Mouse (Mus musculus) liver, adult 2 months (tissue): Measurements from ENCODE around the gene Mchr1. TPM values are rescaled to one million over a fixed set of nuclear protein-coding genes. Genes with fewer than 3 reads are reported as not detected.
A peak's percentile ranks its signal among the peaks of the same experiment; 100 is the strongest.

Source experiments
- DNase-seq: peaks from one replicate; pipeline ENCODE4 v3.0.0-alpha.2; 2011; ENCODE audit warnings: low read depth, low spot score; ENCODE audit errors: extremely low read depth
- H3K27ac ChIP-seq: fragments of 200-500 bp; replicated peaks from 2 replicates; pipeline ENCODE4 v1.5.1; 2012; ENCODE audit warnings: low read depth, mild to moderate bottlenecking, control low read depth, inconsistent platforms, low read length; ENCODE audit not compliant: insufficient read depth
- H3K27me3 ChIP-seq: fragments of 200-500 bp; 2 replicates; pipeline ENCODE4 v1.6.1; 2012; ENCODE audit warnings: mild to moderate bottlenecking, moderate library complexity, low read length, inconsistent platforms; ENCODE audit not compliant: control insufficient read depth, insufficient read depth
- H3K36me3 ChIP-seq: fragments of 200-500 bp; 2 replicates; pipeline ENCODE4 v1.6.1; 2012; ENCODE audit warnings: low read length, inconsistent platforms; ENCODE audit not compliant: control insufficient read depth, insufficient read depth
- H3K4me1 ChIP-seq: fragments of 200-500 bp; 2 replicates; pipeline ENCODE4 v1.6.1; 2011; ENCODE audit warnings: low read length; ENCODE audit not compliant: control insufficient read depth, insufficient read depth
- H3K4me3 ChIP-seq: fragments of 200-500 bp; 2 replicates; pipeline ENCODE4 v1.5.1; 2011; ENCODE audit warnings: low read depth, mild to moderate bottlenecking, control low read depth, low read length, moderate library complexity; ENCODE audit not compliant: insufficient read depth
- H3K79me2 ChIP-seq: fragments of 200-500 bp; 2 replicates; pipeline ENCODE4 v1.6.1; 2012; ENCODE audit warnings: inconsistent platforms, mild to moderate bottlenecking, low read length, moderate library complexity; ENCODE audit not compliant: control insufficient read depth, insufficient read depth
- H3K9ac ChIP-seq: fragments of 200-500 bp; 2 replicates; pipeline ENCODE4 v1.6.1; 2012; ENCODE audit warnings: low read depth, mild to moderate bottlenecking, control low read depth, inconsistent platforms, low read length
- CTCF ChIP-seq: fragments of 200-500 bp; IDR thresholded peaks from 2 replicates; pipeline ENCODE4 v1.5.1; 2011; ENCODE audit warnings: low read depth, low read length, control low read depth
- POLR2A ChIP-seq: fragments of 200-500 bp; IDR thresholded peaks from 2 replicates; pipeline ENCODE4 v1.6.1; 2011; ENCODE audit warnings: low read length, control low read depth; ENCODE audit not compliant: insufficient read depth; ENCODE audit errors: extremely low read depth
- WGBS: fragments of 180-500 bp; shearing (Covaris S2); methylation state at CpG from one replicate; pipeline ENCODE4 v1.1.7; 2018; 5-methylcytosine and 5-hydroxymethylcytosine counted together
- polyA plus RNA-seq: library from polyadenylated mRNA; depleted of rRNA; stranded (reverse); fragments of >200 nt; gene quantifications from 2 replicates; pipeline ENCODE4 v1.2.3, GENCODE M21; 2012
- total RNA-seq: library from RNA; depleted of rRNA; stranded (reverse); fragments of >200 nt; gene quantifications from 2 replicates; pipeline ENCODE4 v1.2.3, GENCODE M21; 2014

Gene Mchr1
- total and polyA plus RNA-seq, 2 experiments = not detected

DNA sequence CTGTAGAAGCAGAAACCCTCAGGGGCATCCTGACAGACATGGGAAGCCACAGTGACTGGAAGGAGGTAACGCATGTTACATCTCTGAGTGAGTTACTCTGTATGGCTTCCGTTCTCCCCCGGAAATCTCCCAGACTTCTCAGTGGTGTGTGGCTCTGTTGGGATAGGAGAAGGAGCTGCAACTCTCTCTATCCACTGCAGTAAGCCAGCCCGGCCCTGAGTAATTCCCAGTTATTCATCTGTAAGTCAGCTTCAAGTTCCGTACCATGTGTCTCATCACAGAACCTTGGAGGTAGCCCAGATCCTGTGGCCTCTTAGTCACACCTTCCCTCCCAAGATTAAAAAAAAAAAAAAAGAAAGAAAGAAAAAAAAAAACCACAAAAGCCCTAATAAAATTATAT is 43.0 kb upstream of the Mchr1 start:
- Histone ChIP-seq H3K27ac (no peak overlapping the region), H3K4me1 (peaks cover 3% of the 10 kb centered on the region; the same call in 1 of the 2 replicates), H3K4me3 (no peak overlapping the region), H3K27me3 (no peaks in the 10 kb centered on the region), H3K79me2 (peaks cover 11% of the 10 kb centered on the region; the same call in 1 of the 2 replicates), H3K9ac (no peak overlapping the region), H3K36me3 (no peaks in the 10 kb centered on the region)
- 97% methylated on average over 5 of the region's 5 CpGs for WGBS
- TF ChIP-seq CTCF (no peak), POLR2A (no peak)
- no peak for DNase-seq

DNA sequence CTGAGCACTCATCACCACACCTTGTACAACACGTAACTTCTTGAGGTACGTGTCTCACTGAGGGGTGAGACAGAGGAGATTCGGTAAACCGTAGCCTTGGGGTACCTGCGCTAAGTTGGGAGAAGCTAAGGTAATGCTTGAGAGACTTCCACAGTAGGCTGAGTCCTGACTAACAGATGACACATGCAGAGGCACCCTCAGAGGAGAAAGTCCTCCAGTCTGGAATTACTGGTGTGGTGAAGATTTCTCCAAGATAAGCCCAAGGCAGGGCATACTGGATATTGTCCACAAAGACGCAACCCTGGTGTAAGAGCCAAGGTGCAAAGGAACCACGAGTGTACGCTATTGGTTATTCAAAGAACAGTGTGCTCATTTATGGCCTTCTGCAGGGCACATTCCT is 42.4 kb upstream of the Mchr1 start:
- 95% methylated on average over 8 of the region's 8 CpGs for WGBS
- no peak overlapping the region for H3K9ac ChIP-seq
- no peak for DNase-seq
- TF ChIP-seq CTCF (no peak), POLR2A (no peak)
- H3K4me1 ChIP-seq = peaks cover 3% of the 10 kb centered on the region; the same call in 1 of the 2 replicates
- H3K27ac ChIP-seq = no peak overlapping the region
- H3K27me3 ChIP-seq = no peaks in the 10 kb centered on the region
- H3K36me3 ChIP-seq = no peaks in the 10 kb centered on the region
- no peak overlapping the region for H3K4me3 ChIP-seq
- H3K79me2 ChIP-seq = peaks cover 7% of the 10 kb centered on the region; the same call in 1 of the 2 replicates

DNA sequence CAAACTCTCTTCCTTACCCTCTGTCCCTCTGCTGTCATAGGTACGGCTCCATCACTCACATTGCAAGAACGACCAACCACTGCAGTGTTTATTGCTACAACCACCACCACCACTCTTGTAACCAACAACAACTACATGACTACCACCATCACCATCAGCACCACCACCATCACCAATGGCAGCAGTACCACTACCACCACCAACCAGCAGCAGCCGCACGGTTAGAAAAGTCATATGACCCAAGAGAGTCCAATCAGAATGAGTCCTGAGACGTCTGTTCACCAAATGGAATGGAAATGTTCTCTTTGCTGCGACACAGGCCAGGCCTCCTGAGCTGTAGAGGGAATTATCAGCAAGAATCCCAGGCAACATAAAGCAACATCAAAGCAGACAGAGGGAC is 40.5 kb upstream of the Mchr1 start:
- no peak overlapping the region for H3K4me3 ChIP-seq
- 92% methylated on average over 6 of the region's 6 CpGs for WGBS
- no peak for DNase-seq
- H3K36me3 ChIP-seq = no peaks in the 10 kb centered on the region
- no peak overlapping the region for H3K9ac ChIP-seq
- TF ChIP-seq CTCF (no peak), POLR2A (no peak)
- H3K27ac ChIP-seq = no peak overlapping the region
- peaks cover 6% of the 10 kb centered on the region; the same call in 1 of the 2 replicates for H3K79me2 ChIP-seq
- peaks cover 2% of the 10 kb centered on the region; the same call in 1 of the 2 replicates for H3K4me1 ChIP-seq
- H3K27me3 ChIP-seq = no peaks in the 10 kb centered on the region

DNA sequence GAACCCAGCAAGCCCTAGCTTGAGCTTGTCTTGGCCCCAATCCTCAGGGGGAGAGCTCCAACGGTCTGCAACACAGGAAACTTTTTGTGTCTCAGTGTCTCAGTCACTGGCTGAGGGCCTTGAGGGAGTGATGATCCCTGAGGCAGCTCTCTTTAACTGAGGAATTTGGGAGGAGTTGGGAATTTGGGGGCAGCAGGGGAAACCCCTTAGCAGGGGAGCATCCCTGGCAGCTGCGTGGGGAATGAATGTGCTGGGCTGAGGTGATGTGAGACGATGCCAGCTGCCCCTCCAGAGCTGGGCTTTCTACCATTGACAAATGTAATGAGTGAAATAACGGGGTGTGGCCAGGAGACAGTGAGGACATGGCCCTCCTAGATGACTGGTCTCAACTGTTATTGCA is 39.9 kb upstream of the Mchr1 start:
- H3K4me1 ChIP-seq = no peaks in the 10 kb centered on the region
- 79% methylated on average over 4 of the region's 4 CpGs for WGBS
- H3K79me2 ChIP-seq = no peaks in the 10 kb centered on the region
- H3K9ac ChIP-seq = no peak overlapping the region
- no peak for DNase-seq
- H3K4me3 ChIP-seq = no peak overlapping the region
- H3K27me3 ChIP-seq = no peaks in the 10 kb centered on the region
- TF ChIP-seq CTCF = no peak
- TF ChIP-seq POLR2A = no peak
- no peak overlapping the region for H3K27ac ChIP-seq
- H3K36me3 ChIP-seq = no peaks in the 10 kb centered on the region

DNA sequence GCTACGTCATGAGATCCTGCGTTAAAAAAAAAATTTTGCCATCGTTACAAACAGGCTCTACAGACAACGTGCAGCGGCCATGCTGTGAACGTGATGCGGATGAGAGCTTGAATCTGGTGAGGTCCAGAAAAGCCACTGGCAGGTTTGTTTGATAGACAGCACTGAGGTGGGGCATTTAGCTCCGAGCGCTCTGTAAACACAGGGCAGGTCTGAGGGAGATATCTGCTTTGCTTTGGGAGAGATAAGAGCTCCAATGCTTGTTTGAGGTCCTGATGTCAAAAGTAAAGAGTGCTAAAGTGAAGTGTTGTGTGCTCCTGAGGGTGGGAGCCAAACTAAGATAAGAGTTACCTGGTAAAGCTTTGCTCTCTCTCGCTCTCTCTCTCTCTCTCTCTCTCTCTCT is 38.1 kb upstream of the Mchr1 start:
- DNase-seq = no peak
- Histone ChIP-seq H3K79me2 (no peaks in the 10 kb centered on the region), H3K4me1 (no peaks in the 10 kb centered on the region), H3K27me3 (no peaks in the 10 kb centered on the region), H3K4me3 (no peak overlapping the region), H3K9ac (no peak overlapping the region), H3K27ac (no peak overlapping the region), H3K36me3 (no peaks in the 10 kb centered on the region)
- TF ChIP-seq CTCF (no peak), POLR2A (no peak)
- 66% methylated on average over 10 of the region's 10 CpGs for WGBS

DNA sequence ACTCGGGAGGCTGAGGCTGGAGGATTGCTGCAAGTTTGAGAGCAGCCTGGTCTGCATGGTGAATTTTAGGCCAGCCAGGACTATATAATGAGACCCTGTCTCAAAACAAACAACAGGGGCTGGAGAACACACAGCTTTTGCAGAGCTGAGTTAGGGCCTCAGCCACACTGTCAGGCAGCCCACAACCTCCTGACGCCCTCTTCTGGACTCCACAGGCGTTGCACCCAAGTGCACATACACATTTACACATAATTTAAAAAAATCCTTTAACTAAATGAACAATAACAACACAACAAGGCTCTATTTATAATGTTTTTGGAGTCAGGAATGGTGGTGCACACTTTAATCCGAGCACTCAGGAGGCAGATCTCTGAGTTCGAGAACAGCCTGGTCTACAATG is 36.9 kb upstream of the Mchr1 start:
- DNase-seq = no peak

More for the DNA sequence above, 36.9 kb upstream of the Mchr1 start:
- Histone ChIP-seq H3K36me3 (no peaks in the 10 kb centered on the region), H3K27ac (no peak overlapping the region), H3K79me2 (no peaks in the 10 kb centered on the region), H3K4me3 (no peak overlapping the region), H3K27me3 (no peaks in the 10 kb centered on the region), H3K4me1 (no peaks in the 10 kb centered on the region), H3K9ac (no peak overlapping the region)
- TF ChIP-seq POLR2A (no peak), CTCF (0 out of 2 replicates have a peak, but pooled peaks have one; percentile 23)
- 97% methylated on average over 5 of the region's 5 CpGs for WGBS
